ENCODE assay signal across 12 mouse cellular contexts in genomic region chr11:24062495-24063096, GRCm38 (mm10). TPM values are rescaled to one million over a fixed set of nuclear protein-coding genes. Genes with fewer than 3 reads are reported as not detected.
DNase-seq lines count a peak whose midpoint lies in the region; ATAC-seq and TF ChIP-seq lines count a peak whose summit lies in the region.
"Had no signal": no experiment of that assay in that cellular context is flagged by ENCODE, and none has a peak within 500 bp of the region (broad histone marks: within the 10 kb centered on the region; RNA-seq: fewer than 3 reads in every experiment).

No protein-coding gene starts in this region.

- H3K9ac ChIP-seq in embryonic facial prominence, embryonic 13.5 days = no peak overlapping the region
- 0 out of 2 replicates have a peak overlapping the region, but pooled peaks have one; percentile 17 for H3K9ac ChIP-seq in hindbrain, embryonic 16.5 days (ENCODE audit: low read depth, low read length)
- peak overlapping the region; percentile 21; the same call in 1 of the 2 replicates for H3K9ac ChIP-seq in midbrain, embryonic 16.5 days (ENCODE audit: low read depth, low read length)

- peak overlapping the region; percentile 71; the same call in 1 of the 2 replicates for H3K4me2 ChIP-seq in embryonic facial prominence, embryonic 13.5 days
- 0 out of 2 replicates have a peak overlapping the region, but pooled peaks have one; percentile 25 for H3K4me2 ChIP-seq in hindbrain, embryonic 16.5 days (ENCODE audit: low read length)
- peak overlapping the region; percentile 26; the same call in 1 of the 2 replicates for H3K4me2 ChIP-seq in midbrain, embryonic 16.5 days (ENCODE audit: low read length)

- H3K4me1 ChIP-seq in cortical plate, adult 2 months (ENCODE audit: control insufficient read depth, insufficient read depth, low read length) = peaks cover 8% of the 10 kb centered on the region
- H3K4me1 ChIP-seq in embryonic facial prominence, embryonic 13.5 days = peaks cover 14% of the 10 kb centered on the region
- H3K4me1 ChIP-seq in hindbrain, embryonic 16.5 days (ENCODE audit: control insufficient read depth, insufficient read depth, low read depth, low read length) = peaks cover 12% of the 10 kb centered on the region
- peaks cover 18% of the 10 kb centered on the region for H3K4me1 ChIP-seq in midbrain, embryonic 16.5 days (ENCODE audit: control insufficient read depth, insufficient read depth, low read length)

- no peaks in the 10 kb centered on the region for H3K27me3 ChIP-seq in embryonic facial prominence, embryonic 13.5 days
- H3K27me3 ChIP-seq in hindbrain, embryonic 16.5 days (replicated peaks; ENCODE audit: control insufficient read depth, insufficient read depth, low read length) = no peaks in the 10 kb centered on the region
- no peaks in the 10 kb centered on the region for H3K27me3 ChIP-seq in midbrain, embryonic 16.5 days (ENCODE audit: control insufficient read depth, insufficient read depth, low read depth, low read length)

- TF ChIP-seq POLR2A in cortical plate, adult 2 months (IDR thresholded peaks at IDR 0.05; ENCODE audit: extremely low read depth, insufficient read depth, low read length) = peak; percentile 37

- H3K27ac ChIP-seq in cortical plate, adult 2 months (ENCODE audit: insufficient read depth, low read length) = peak overlapping the region; percentile 98
- H3K27ac ChIP-seq in embryonic facial prominence, embryonic 13.5 days = no peak overlapping the region
- peak overlapping the region; percentile 59; the same call in 1 of the 2 replicates for H3K27ac ChIP-seq in hindbrain, embryonic 16.5 days (ENCODE audit: low read depth, low read length)
- H3K27ac ChIP-seq in midbrain, embryonic 16.5 days (ENCODE audit: low read length) = peak overlapping the region; percentile 37; the same call in 1 of the 2 replicates

- H3K9me3 ChIP-seq in embryonic facial prominence, embryonic 13.5 days = no peaks in the 10 kb centered on the region
- H3K9me3 ChIP-seq in hindbrain, embryonic 16.5 days (ENCODE audit: control insufficient read depth, low read length) = no peaks in the 10 kb centered on the region
- no peaks in the 10 kb centered on the region for H3K9me3 ChIP-seq in midbrain, embryonic 16.5 days (replicated peaks; ENCODE audit: control insufficient read depth, low read length, poor library complexity, severe bottlenecking)

- no peak overlapping the region for H3K4me3 ChIP-seq in cortical plate, adult 2 months (ENCODE audit: insufficient read depth, low read length)
- no peak overlapping the region for H3K4me3 ChIP-seq in embryonic facial prominence, embryonic 13.5 days
- no peak overlapping the region for H3K4me3 ChIP-seq in hindbrain, embryonic 16.5 days (ENCODE audit: low read length)
- H3K4me3 ChIP-seq in midbrain, embryonic 16.5 days (ENCODE audit: low read depth, low read length) = no peak overlapping the region

- no peak for ATAC-seq in embryonic facial prominence, embryonic 13.5 days (ENCODE audit: insufficient number of reproducible peaks, insufficient read depth, low FRiP score, low TSS enrichment, low read depth)
- ATAC-seq in hindbrain, embryonic 16.5 days = peak; percentile 48; the same call in 1 of the 2 replicates
- 0 out of 2 replicates have a peak, but pooled peaks have one; percentile 25 for ATAC-seq in midbrain, embryonic 16.5 days

- WGBS in embryonic facial prominence, embryonic 13.5 days = 21% methylated on average over 9 of the region's 9 CpGs
- WGBS in hindbrain, embryonic 16.5 days = 24% methylated on average over 9 of the region's 9 CpGs
- 19% methylated on average over 9 of the region's 9 CpGs for WGBS in midbrain, embryonic 16.5 days

- TF ChIP-seq CTCF in cortical plate, adult 2 months (IDR thresholded peaks at IDR 0.05; ENCODE audit: extremely low read depth, insufficient read depth, low read length) = no peak

- DNase-seq in heart, adult 9 months (ENCODE audit: low spot score in 2 of 2) = no peak
- DNase-seq in thymus, postnatal 25 days = no peak
- DNase-seq in Muller cell, postnatal 12 days (ENCODE audit: inconsistent ontology term) = no peak
- DNase-seq: cerebellum, adult 9-11 months; thymus, postnatal 4 days had no signal

- H3K36me3 ChIP-seq in embryonic facial prominence, embryonic 13.5 days = no peaks in the 10 kb centered on the region
- H3K36me3 ChIP-seq in hindbrain, embryonic 16.5 days (ENCODE audit: control insufficient read depth, insufficient read depth, low read length) = no peaks in the 10 kb centered on the region
- no peaks in the 10 kb centered on the region for H3K36me3 ChIP-seq in midbrain, embryonic 16.5 days (ENCODE audit: control insufficient read depth, insufficient read depth, low read length)

RNA-seq across cellular contexts. Expression of gene A830031A19Rik, which starts 12.3 kb away (rescaled TPM):
- 1.2 and 1.6 TPM in 2 replicates for polyA plus RNA-seq in cortical plate, adult 2 months (2012; rRNA removed)
- polyA plus RNA-seq in embryonic facial prominence, embryonic 13.5 days (2015; fragmentation: Nextera tagmentation; extraction: Ambion mirVana) = not detected in 2 replicates
- polyA plus RNA-seq in hindbrain, embryonic 16.5 days (2015; fragmentation: Nextera tagmentation; extraction: Ambion mirVana) = 0.21 TPM in 1 of 2 replicates, not detected in the other
- not detected in 2 replicates for polyA plus RNA-seq in midbrain, embryonic 16.5 days (2015; fragmentation: Nextera tagmentation; extraction: Ambion mirVana)
- polyA plus RNA-seq: gonadal fat pad, adult 2 months; kidney, embryonic 16.5 days; liver, embryonic 16.5 days had no signal

RNA-seq across cellular contexts. Expression of gene Bcl11a, which starts 15.3 kb away (rescaled TPM):
- polyA plus RNA-seq in cortical plate, adult 2 months (2012; rRNA removed) = 62.8 and 64.1 TPM in 2 replicates
- polyA plus RNA-seq in embryonic facial prominence, embryonic 13.5 days (2015; fragmentation: Nextera tagmentation; extraction: Ambion mirVana) = 70.0 and 79.1 TPM in 2 replicates
- 97.9 and 105 TPM in 2 replicates for polyA plus RNA-seq in hindbrain, embryonic 16.5 days (2015; fragmentation: Nextera tagmentation; extraction: Ambion mirVana)
- 99.8 and 107 TPM in 2 replicates for polyA plus RNA-seq in midbrain, embryonic 16.5 days (2015; fragmentation: Nextera tagmentation; extraction: Ambion mirVana)
